Comparison of ENCODE assay signal across 12 mouse cellular contexts in the genomic region with DNA sequence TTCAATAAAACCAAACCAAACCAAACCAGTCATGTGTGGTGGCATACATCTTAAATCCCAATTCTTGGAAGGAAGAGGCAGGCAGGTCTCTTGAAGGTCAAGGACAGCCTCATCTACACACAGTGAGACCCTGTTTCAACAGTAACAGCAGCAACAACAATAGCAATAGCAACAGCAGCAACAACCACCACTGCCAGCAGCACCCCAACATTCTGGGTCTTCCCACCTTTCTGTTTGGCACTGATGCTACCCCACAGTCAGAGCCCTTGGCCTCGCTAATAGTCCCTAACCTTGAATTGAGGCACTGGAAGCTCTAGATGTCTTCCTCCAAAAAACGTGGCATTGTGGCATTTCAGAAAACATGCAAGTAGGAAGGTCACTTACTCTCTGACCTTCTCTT.
"Had no signal": no experiment of that assay in that cellular context is flagged by ENCODE, and none has a peak within 500 bp of the region (broad histone marks: within the 10 kb centered on the region; RNA-seq: fewer than 3 reads in every experiment).

No protein-coding gene starts in this region.

- DNase-seq: retina, postnatal 1 day; right cerebral cortex, adult 18-20 months; right cerebral cortex, postnatal 14 days; right cerebral cortex, postnatal 25 days; right cerebral cortex, postnatal 4 days; spleen, adult 18-20 months; thymus, adult 18-20 months; thymus, adult 2 months; thymus, postnatal 14 days; thymus, postnatal 25 days; thymus, postnatal 36 days; thymus, postnatal 4 days had no signal
